Mouse (Mus musculus) lung, embryonic 14.5 days (tissue): ENCODE data around the gene Snx10. TPM values are rescaled to one million over a fixed set of nuclear protein-coding genes. Genes with fewer than 3 reads are reported as not detected.

Experiments
- ATAC-seq: fragments of 200-750 bp; cut with Nextera tagmentation; 2 replicates; pipeline ENCODE4 v1.8.0; 2017; ENCODE audit warnings: mild to moderate bottlenecking, moderate TSS enrichment, moderate library complexity; ENCODE audit not compliant: insufficient read depth
- DNase-seq: peaks from one replicate; pipeline ENCODE4 v3.0.0-alpha.2; 2015
- H3K27ac ChIP-seq: fragments of 300-500 bp; sonication (generic); 2 replicates; pipeline ENCODE4 v1.5.1; 2014; ENCODE audit warnings: low read depth, mild to moderate bottlenecking, moderate library complexity
- H3K27me3 ChIP-seq: fragments of 300-500 bp; sonication (generic); 2 replicates; pipeline ENCODE4 v1.6.1; 2014; ENCODE audit warnings: low read length, control low read depth; ENCODE audit not compliant: insufficient read depth
- H3K36me3 ChIP-seq: fragments of 300-500 bp; sonication (generic); 2 replicates; pipeline ENCODE4 v1.6.1; 2014; ENCODE audit warnings: control low read depth; ENCODE audit not compliant: insufficient read depth
- H3K4me1 ChIP-seq: fragments of 300-500 bp; sonication (generic); 2 replicates; pipeline ENCODE4 v1.6.1; 2014; ENCODE audit warnings: antibody characterized with exemption, control low read depth; ENCODE audit not compliant: insufficient read depth
- H3K4me2 ChIP-seq: fragments of 300-500 bp; sonication (generic); 2 replicates; pipeline ENCODE4 v1.6.1; 2014; ENCODE audit warnings: mild to moderate bottlenecking
- H3K4me3 ChIP-seq: fragments of 300-500 bp; sonication (generic); 2 replicates; pipeline ENCODE4 v1.5.1; 2014; ENCODE audit warnings: low read depth, low read length
- H3K9ac ChIP-seq: fragments of 300-500 bp; sonication (generic); 2 replicates; pipeline ENCODE4 v1.6.1; 2014
- H3K9me3 ChIP-seq: fragments of 300-500 bp; sonication (generic); 2 replicates; pipeline ENCODE4 v1.6.1; 2016; ENCODE audit warnings: low read depth, low read length, control low read depth
- CTCF ChIP-seq: IDR thresholded peaks from 2 replicates; pipeline ENCODE4 v1.5.1; 2016; ENCODE audit warnings: antibody characterized with exemption, low read depth
- WGBS: fragments of 180-500 bp; shearing (Covaris S2); extraction: QIAGEN DNeasy Blood & Tissue Kit; methylation state at CpG from one replicate; pipeline ENCODE4 v1.1.7; 2014; 5-methylcytosine and 5-hydroxymethylcytosine counted together
- polyA plus RNA-seq: library from polyadenylated mRNA; unstranded; fragments of >200 nt; fragmentation: Nextera tagmentation; extraction: Ambion mirVana; gene quantifications from 2 replicates; pipeline ENCODE4 v1.2.1, GENCODE M21; 2014

Snx10 gene
- polyA plus RNA-seq, 1 experiment from 2014 or later = 11.3 TPM

DNA sequence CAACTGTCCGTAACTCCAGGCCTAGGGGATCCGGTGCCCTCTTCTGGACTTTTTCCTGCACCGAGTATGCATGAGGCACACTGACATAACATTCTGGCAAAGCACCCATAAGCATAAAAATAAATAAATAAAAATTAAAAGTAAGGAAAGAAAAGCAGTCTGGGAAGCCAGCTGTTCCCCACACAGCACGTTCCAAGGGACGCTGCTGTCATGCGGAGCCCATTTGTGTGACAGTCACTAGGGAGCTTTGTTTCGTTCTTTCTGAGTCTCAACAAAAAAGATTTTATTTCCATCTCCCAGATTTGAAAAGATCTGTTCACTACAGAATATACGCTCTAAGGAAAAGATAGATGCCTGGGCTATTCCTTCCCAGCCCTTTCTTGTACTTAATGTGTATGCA lies 45.4 kb downstream of the Snx10 start:
- ATAC-seq (no peak), DNase-seq (no peak)
- Histone ChIP-seq H3K4me3 (no peak overlapping the region), H3K9ac (no peak overlapping the region), H3K36me3 (no peaks in the 10 kb centered on the region), H3K27ac (no peak overlapping the region), H3K9me3 (no peaks in the 10 kb centered on the region), H3K4me2 (no peak overlapping the region), H3K27me3 (no peaks in the 10 kb centered on the region), H3K4me1 (no peaks in the 10 kb centered on the region)
- WGBS = 82% methylated on average over 8 of the region's 8 CpGs
- TF ChIP-seq CTCF = no peak

DNA sequence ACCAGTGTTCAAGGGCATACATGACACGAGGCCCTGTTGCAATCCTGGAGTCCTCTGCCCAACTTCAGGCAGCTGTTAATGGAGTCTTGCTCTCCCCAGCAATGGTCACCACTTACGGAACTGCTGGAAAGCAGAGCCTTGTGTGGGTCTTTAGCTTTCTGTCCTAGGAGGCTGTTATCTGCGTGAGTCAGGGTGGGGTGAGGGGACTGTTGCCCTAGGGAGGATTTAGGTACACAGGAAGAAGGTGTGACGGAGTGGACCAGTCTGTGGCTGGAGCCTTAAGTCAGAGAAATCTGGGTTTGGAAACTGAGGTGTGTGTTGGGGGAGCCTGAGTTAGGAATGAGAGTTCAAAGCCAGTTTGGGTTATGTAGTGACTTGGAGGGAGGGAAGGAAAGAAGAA lies 49.4 kb downstream of the Snx10 start:
- H3K9me3 ChIP-seq = no peaks in the 10 kb centered on the region
- DNase-seq (no peak), ATAC-seq (no peak)
- WGBS = 70% methylated on average over 4 of the region's 4 CpGs
- H3K4me2 ChIP-seq = no peak overlapping the region
- no peaks in the 10 kb centered on the region for H3K27me3 ChIP-seq
- H3K9ac ChIP-seq = no peak overlapping the region
- H3K4me3 ChIP-seq = no peak overlapping the region
- no peak overlapping the region for H3K27ac ChIP-seq
- no peaks in the 10 kb centered on the region for H3K4me1 ChIP-seq
- TF ChIP-seq CTCF = no peak
- no peaks in the 10 kb centered on the region for H3K36me3 ChIP-seq

GRCm38 (mm10) chr6:51574132-51574531 lies 50.4 kb downstream of the Snx10 start:
- ATAC-seq = no peak
- no peaks in the 10 kb centered on the region for H3K27me3 ChIP-seq
- TF ChIP-seq CTCF = no peak
- H3K4me2 ChIP-seq = no peak overlapping the region
- WGBS = 81% methylated on average over 13 of the region's 13 CpGs
- no peak overlapping the region for H3K4me3 ChIP-seq
- H3K9ac ChIP-seq = no peak overlapping the region
- H3K4me1 ChIP-seq = no peaks in the 10 kb centered on the region
- H3K27ac ChIP-seq = no peak overlapping the region
- no peaks in the 10 kb centered on the region for H3K36me3 ChIP-seq
- no peaks in the 10 kb centered on the region for H3K9me3 ChIP-seq
- DNase-seq = no peak

- TF ChIP-seq CTCF = no peak
- no peaks in the 10 kb centered on the region for H3K27me3 ChIP-seq
- H3K36me3 ChIP-seq = no peaks in the 10 kb centered on the region
- ATAC-seq (no peak), DNase-seq (no peak)
- H3K27ac ChIP-seq = no peak overlapping the region
- WGBS = 72% methylated on average over 4 of the region's 4 CpGs
- no peak overlapping the region for H3K9ac ChIP-seq
- no peak overlapping the region for H3K4me2 ChIP-seq
- no peaks in the 10 kb centered on the region for H3K9me3 ChIP-seq
- no peak overlapping the region for H3K4me3 ChIP-seq
- no peaks in the 10 kb centered on the region for H3K4me1 ChIP-seq
Observed at GRCm38 (mm10) chr6:51578415-51578814, 54.7 kb downstream of the Snx10 start.

DNA sequence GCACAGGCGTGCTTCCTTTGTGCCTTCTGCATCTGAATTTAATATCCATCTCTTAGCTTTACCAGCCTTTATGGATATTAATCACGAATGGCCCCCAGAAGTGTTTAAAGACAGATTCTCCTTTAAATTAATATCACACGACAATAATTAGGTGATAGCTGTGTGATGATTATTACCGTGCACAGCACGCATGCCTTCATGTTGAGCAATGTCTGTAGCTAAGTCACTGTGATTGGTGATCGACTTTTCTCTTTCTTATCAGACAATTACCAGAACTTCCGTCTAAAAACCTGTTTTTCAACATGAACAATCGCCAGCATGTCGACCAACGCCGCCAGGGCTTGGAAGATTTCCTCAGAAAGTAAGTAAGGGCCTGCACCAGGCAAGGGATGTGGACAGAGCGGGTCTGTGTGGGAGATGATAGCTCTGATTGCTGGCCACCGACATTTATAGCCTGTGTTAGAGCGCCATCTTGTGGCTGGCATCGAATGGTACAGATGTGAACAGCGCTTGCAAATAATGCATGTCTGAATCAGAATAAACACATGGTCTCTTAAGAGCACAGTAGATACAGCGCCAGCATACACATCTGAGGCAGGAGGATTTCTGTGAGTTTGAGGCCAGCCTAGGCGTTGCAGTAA lies 56.5 kb downstream of the Snx10 start:
- peak; percentile 93 for ATAC-seq
- H3K27ac ChIP-seq = no peak overlapping the region
- peak; percentile 97 for DNase-seq
- no peak overlapping the region for H3K4me3 ChIP-seq
- peak; percentile 96 for TF ChIP-seq CTCF
- H3K36me3 ChIP-seq = no peaks in the 10 kb centered on the region
- H3K9me3 ChIP-seq = no peaks in the 10 kb centered on the region
- WGBS = 15% methylated on average over 18 of the region's 18 CpGs
- no peaks in the 10 kb centered on the region for H3K27me3 ChIP-seq
- H3K4me1 ChIP-seq = no peaks in the 10 kb centered on the region
- no peak overlapping the region for H3K9ac ChIP-seq
- no peak overlapping the region for H3K4me2 ChIP-seq

DNA sequence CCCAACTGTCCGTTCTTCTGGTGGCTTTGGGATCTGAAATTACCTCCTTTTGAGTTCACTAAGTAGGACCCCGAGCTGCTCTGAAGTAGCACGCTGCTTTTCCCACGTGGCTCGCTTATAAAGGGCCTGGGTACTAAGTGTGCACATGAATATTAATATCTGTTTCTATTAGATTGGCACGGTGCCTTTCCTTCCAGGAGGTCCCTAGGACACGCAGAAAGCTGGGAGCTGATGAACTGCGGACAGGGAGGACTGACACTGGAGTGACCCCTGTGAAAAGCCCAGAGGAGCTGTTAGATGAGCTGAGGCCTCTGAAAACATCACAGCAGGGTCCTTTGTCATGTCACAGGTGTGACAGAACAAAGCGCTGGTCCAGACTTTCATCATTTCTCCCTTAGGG lies 57.7 kb downstream of the Snx10 start:
- H3K9me3 ChIP-seq = no peaks in the 10 kb centered on the region
- no peaks in the 10 kb centered on the region for H3K4me1 ChIP-seq
- DNase-seq (no peak), ATAC-seq (no peak)
- no peaks in the 10 kb centered on the region for H3K27me3 ChIP-seq
- H3K4me2 ChIP-seq = no peak overlapping the region
- H3K9ac ChIP-seq = no peak overlapping the region
- TF ChIP-seq CTCF = no peak
- no peaks in the 10 kb centered on the region for H3K36me3 ChIP-seq
- H3K27ac ChIP-seq = no peak overlapping the region
- H3K4me3 ChIP-seq = no peak overlapping the region
- 66% methylated on average over 9 of the region's 9 CpGs for WGBS

GRCm38 (mm10) chr6:51582051-51582450 lies 58.4 kb downstream of the Snx10 start:
- H3K36me3 ChIP-seq = no peaks in the 10 kb centered on the region

More at GRCm38 (mm10) chr6:51582051-51582450, 58.4 kb downstream of the Snx10 start:
- no peak overlapping the region for H3K27ac ChIP-seq
- ATAC-seq (no peak), DNase-seq (no peak)
- H3K4me2 ChIP-seq = no peak overlapping the region
- WGBS = 84% methylated on average over 9 of the region's 9 CpGs
- no peak overlapping the region for H3K4me3 ChIP-seq
- H3K9me3 ChIP-seq = no peaks in the 10 kb centered on the region
- H3K9ac ChIP-seq = no peak overlapping the region
- no peak for TF ChIP-seq CTCF
- H3K27me3 ChIP-seq = no peaks in the 10 kb centered on the region
- no peaks in the 10 kb centered on the region for H3K4me1 ChIP-seq
